Mouse (Mus musculus) olfactory bulb, adult 2 months (tissue): ENCODE results near the gene Egln2. TPM values are rescaled to one million over a fixed set of nuclear protein-coding genes. Genes with fewer than 3 reads are reported as not detected.

ENCODE experiments used
- H3K27ac ChIP-seq: fragments of 200-500 bp; 2 replicates; pipeline ENCODE4 v1.5.1; 2012; ENCODE audit warnings: low read depth, low read length; ENCODE audit not compliant: insufficient read depth
- H3K4me1 ChIP-seq: fragments of 200-500 bp; 2 replicates; pipeline ENCODE4 v1.6.1; 2012; ENCODE audit warnings: low read length; ENCODE audit not compliant: control insufficient read depth, insufficient read depth
- H3K4me3 ChIP-seq: fragments of 200-500 bp; 2 replicates; pipeline ENCODE4 v1.5.1; 2012; ENCODE audit warnings: mild to moderate bottlenecking, low read depth, low read length, moderate library complexity; ENCODE audit not compliant: insufficient read depth
- CTCF ChIP-seq: fragments of 200-500 bp; IDR thresholded peaks from 2 replicates; pipeline ENCODE4 v1.5.1; 2012; ENCODE audit warnings: low read depth, mild to moderate bottlenecking, low read length, moderate library complexity; ENCODE audit not compliant: insufficient read depth
- POLR2A ChIP-seq: fragments of 200-500 bp; IDR thresholded peaks from 2 replicates; pipeline ENCODE4 v1.6.1; 2012; ENCODE audit warnings: mild to moderate bottlenecking, low read depth, low read length, moderate library complexity; ENCODE audit not compliant: insufficient read depth
- WGBS: fragments of 180-500 bp; shearing (Covaris S2); methylation state at CpG from one replicate; pipeline ENCODE4 v1.1.7; 2018; 5-methylcytosine and 5-hydroxymethylcytosine counted together
- polyA plus RNA-seq: library from polyadenylated mRNA; stranded (reverse); fragments of >200 nt; gene quantifications from 2 replicates; pipeline ENCODE4 v1.2.4, GENCODE M21; 2012; ENCODE audit warnings: low replicate concordance; ENCODE audit not compliant: missing spikeins, insufficient read depth, insufficient read length

Egln2 gene
- polyA plus RNA-seq, 1 experiment = not detected

DNA sequence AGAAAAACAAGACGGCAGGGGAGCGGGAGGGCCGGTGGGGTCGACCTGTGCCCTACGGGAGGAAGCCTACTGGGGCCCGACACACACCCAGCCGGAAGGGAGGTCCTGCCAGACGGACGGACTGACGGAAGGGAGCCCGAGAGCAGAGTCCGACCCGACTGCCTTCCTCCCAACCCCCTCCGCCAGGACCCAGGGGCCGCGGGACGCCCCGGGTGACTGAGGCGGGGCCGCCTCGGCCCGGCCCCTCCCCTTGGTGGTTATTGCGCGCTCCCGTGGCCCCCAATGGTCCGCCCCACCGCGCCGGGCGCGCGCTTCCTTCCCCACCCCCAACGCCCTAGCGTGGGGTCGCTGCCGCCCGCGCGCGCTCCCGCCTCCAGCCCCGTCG is 381 bp downstream of the Egln2 start:
- TF ChIP-seq POLR2A (no peak), CTCF (no peak)
- WGBS = 1% methylated on average over 43 of the region's 43 CpGs
- H3K4me1 ChIP-seq = peaks cover 44% of the 10 kb centered on the region
- H3K4me3 ChIP-seq = peak overlapping the region; percentile 96
- H3K27ac ChIP-seq = peak overlapping the region; percentile 95

DNA sequence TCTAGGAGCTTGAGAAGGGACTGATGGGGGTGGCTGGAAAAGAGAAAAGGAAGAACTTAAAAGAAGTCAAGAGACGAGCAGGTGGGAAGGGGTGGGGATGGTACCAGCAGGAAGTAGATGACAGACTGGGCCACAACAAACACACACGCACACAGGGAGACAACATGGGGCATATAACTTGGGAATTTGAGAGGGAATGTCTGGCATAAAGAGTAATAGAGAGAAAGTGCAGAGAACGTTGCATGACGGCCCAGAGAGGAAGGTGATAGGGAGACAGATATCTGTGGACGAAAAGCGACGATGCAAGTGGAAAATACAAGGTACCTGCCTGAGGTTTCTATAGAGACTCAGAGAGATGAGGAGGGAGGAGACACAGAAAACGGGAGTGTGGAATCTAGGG is 906 bp downstream of the Egln2 start:
- H3K27ac ChIP-seq = peak overlapping the region; percentile 95
- WGBS = 1% methylated on average over 8 of the region's 8 CpGs
- H3K4me3 ChIP-seq = peak overlapping the region; percentile 96
- TF ChIP-seq POLR2A = no peak
- TF ChIP-seq CTCF = no peak
- H3K4me1 ChIP-seq = peaks cover 44% of the 10 kb centered on the region

DNA sequence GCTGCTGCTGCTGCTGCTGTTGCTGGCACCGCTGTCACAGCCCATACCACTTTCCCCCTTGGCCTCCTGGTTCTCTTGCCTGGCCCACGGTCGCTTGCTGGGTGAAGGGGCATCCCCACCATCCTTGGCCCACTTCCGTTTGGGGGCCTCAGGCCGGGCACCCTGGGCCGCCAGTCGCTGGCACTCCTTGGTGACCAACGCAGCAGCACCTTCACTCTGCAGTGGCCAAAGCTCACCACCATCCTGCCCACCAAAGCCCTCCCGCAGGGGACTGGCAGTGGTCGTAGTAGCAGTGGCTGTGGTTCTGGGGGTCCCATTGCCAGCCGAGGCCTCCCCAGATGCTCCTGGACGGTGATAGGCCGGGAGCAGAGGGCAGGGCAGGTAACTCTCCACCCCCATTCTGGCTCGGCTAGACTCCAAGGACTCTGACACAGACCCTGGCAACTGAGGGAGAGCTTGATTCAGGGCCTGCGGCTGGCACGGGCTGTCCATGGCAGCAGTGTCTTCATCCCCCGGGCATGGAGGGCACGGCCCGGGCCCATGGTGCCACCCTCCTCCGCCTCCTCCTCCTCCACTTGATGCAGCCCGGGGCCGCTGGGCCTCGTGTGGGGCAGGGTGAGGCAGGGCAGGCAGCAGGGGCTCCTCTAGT is 1.5 kb downstream of the Egln2 start:
- H3K27ac ChIP-seq = no peak overlapping the region

DNA sequence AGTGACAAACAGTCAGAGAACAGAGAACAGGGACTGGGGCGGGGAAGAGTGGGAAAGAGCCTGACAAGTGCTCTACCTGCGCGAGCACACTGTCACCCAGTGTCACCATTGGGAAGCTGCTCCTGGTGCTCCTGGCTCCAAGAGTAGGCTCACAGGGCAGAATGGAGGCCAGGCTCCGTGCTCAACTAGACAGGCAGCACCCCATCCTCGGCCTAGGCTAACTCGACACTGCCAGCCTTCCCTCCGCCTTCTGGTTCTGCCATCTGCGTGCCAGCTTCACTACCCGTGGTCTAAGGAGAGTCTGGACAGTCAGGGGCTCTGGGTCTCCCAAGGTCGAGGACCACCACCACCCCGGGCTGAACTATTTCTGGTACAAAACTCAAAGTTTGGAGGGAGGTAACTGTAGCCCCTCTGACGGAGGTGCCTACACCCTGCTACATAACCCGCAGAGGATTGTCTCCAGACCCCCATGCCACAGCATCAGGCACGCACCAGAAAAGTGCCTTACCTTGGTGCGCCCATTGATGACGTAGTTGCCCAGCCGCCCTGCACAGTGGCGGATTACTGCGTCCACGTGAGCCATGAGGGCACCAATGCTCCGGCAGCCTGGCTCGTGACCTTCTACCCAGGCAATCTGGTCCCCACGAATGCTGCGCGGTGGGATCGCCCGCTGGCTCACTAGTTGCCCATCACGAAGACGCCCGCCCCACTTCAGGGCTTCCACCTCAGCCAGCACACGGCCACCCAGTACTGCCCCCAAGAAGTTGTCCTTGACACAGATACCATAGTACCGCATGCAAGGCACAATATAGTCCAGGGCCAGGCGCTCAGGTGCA is 2.3 kb downstream of the Egln2 start:
- WGBS = 78% methylated on average over 33 of the region's 33 CpGs
- no peak for TF ChIP-seq CTCF
- no peak for TF ChIP-seq POLR2A
- Histone ChIP-seq H3K4me1 (peaks cover 53% of the 10 kb centered on the region), H3K27ac (no peak overlapping the region), H3K4me3 (peak overlapping the region; percentile 96)

More for the DNA sequence above, 1.5 kb downstream of the Egln2 start:
- WGBS = 40% methylated on average over 23 of the region's 23 CpGs
- TF ChIP-seq POLR2A = no peak
- TF ChIP-seq CTCF = no peak
- Histone ChIP-seq H3K4me1 (peaks cover 46% of the 10 kb centered on the region), H3K4me3 (peak overlapping the region; percentile 96)

- H3K27ac ChIP-seq = no peak overlapping the region
- no peak for TF ChIP-seq CTCF
- 53% methylated on average over 5 of the region's 5 CpGs for WGBS
- peak overlapping the region; percentile 15 for H3K4me3 ChIP-seq
- peaks cover 53% of the 10 kb centered on the region for H3K4me1 ChIP-seq
These were observed 3.2 kb downstream of the Egln2 start for GRCm38 (mm10) chr7:27163450-27163805.

- WGBS = 48% methylated on average over 5 of the region's 5 CpGs
- Histone ChIP-seq H3K4me3 (peak overlapping the region; percentile 15; the same call in 1 of the 2 replicates), H3K4me1 (peaks cover 53% of the 10 kb centered on the region), H3K27ac (no peak overlapping the region)
- TF ChIP-seq POLR2A = no peak
- TF ChIP-seq CTCF = no peak
These were observed 3.7 kb downstream of the Egln2 start for GRCm38 (mm10) chr7:27162780-27163449.

DNA sequence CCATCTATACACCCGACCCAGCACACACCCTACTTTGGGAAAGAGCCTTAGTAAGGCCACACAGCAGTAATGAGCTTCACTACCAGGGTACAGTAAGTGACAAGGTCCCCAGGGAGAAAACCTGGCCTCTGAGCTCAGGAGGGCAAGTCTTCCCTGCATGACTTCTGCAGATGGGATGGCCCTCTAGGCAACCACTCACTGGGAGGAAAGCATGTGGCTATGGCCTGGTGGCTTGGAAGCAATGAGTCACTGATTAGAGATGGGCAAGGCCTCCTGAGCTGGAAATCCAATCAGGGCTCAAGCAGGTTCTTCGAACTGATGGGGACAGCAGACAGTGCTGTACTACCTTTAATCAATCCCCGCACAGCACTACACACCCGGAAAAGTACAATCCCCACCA is 4.9 kb downstream of the Egln2 start:
- 84% methylated on average over 4 of the region's 4 CpGs for WGBS
- TF ChIP-seq POLR2A (no peak), CTCF (no peak)
- Histone ChIP-seq H3K4me1 (peaks cover 47% of the 10 kb centered on the region), H3K4me3 (no peak overlapping the region), H3K27ac (no peak overlapping the region)

- Histone ChIP-seq H3K4me1 (peaks cover 47% of the 10 kb centered on the region), H3K4me3 (no peak overlapping the region), H3K27ac (no peak overlapping the region)
- TF ChIP-seq POLR2A = no peak
- TF ChIP-seq CTCF = no peak
- 58% methylated on average over 3 of the region's 3 CpGs for WGBS
These were observed 5.7 kb downstream of the Egln2 start for GRCm38 (mm10) chr7:27160921-27161320.

GRCm38 (mm10) chr7:27159882-27160281 is 6.7 kb downstream of the Egln2 start:
- no peak overlapping the region for H3K4me3 ChIP-seq
- no peak overlapping the region for H3K27ac ChIP-seq
- peaks cover 40% of the 10 kb centered on the region for H3K4me1 ChIP-seq
- WGBS = 11% methylated on average over 8 of the region's 8 CpGs
- TF ChIP-seq CTCF = peak; percentile 94
- TF ChIP-seq POLR2A = no peak
